Comparison of ENCODE assay signal across 25 mouse cellular contexts in genomic region chr2:172510899-172511298, GRCm38 (mm10). TPM values are rescaled to one million over a fixed set of nuclear protein-coding genes. Genes with fewer than 3 reads are reported as not detected.
DNase-seq lines count a peak whose midpoint lies in the region; ATAC-seq lines count a peak whose summit lies in the region.
"Had no signal": no experiment of that assay in that cellular context is flagged by ENCODE, and none has a peak within 500 bp of the region (broad histone marks: within the 10 kb centered on the region; RNA-seq: fewer than 3 reads in every experiment).

No protein-coding gene starts in this region.

- H3K4me3 ChIP-seq in liver, embryonic 11.5 days (ENCODE audit: low read depth, low read length) = no peak overlapping the region
- no peak overlapping the region for H3K4me3 ChIP-seq in liver, embryonic 12.5 days
- H3K4me3 ChIP-seq: embryonic facial prominence, embryonic 13.5 days; forebrain, embryonic 12.5 days; heart, embryonic 12.5 days; hindbrain, embryonic 10.5 days had no signal

- no peaks in the 10 kb centered on the region for H3K27me3 ChIP-seq in liver, embryonic 11.5 days (replicated peaks; ENCODE audit: control insufficient read depth, insufficient read depth, low read length)
- peaks cover 17% of the 10 kb centered on the region; the same call in 1 of the 2 replicates for H3K27me3 ChIP-seq in liver, embryonic 12.5 days (replicated peaks)
- H3K27me3 ChIP-seq: embryonic facial prominence, embryonic 13.5 days had no signal

- no peak overlapping the region for H3K4me2 ChIP-seq in liver, embryonic 11.5 days
- H3K4me2 ChIP-seq in liver, embryonic 12.5 days = no peak overlapping the region
- H3K4me2 ChIP-seq: embryonic facial prominence, embryonic 13.5 days; forebrain, embryonic 12.5 days; heart, embryonic 12.5 days; hindbrain, embryonic 14.5 days had no signal

- no peak overlapping the region for H3K27ac ChIP-seq in liver, embryonic 11.5 days (ENCODE audit: low read depth, low read length)
- no peak overlapping the region for H3K27ac ChIP-seq in liver, embryonic 12.5 days
- H3K27ac ChIP-seq: embryonic facial prominence, embryonic 13.5 days; forebrain, embryonic 12.5 days; hindbrain, embryonic 10.5 days; hindbrain, embryonic 14.5 days had no signal

- no peaks in the 10 kb centered on the region for H3K9me3 ChIP-seq in liver, embryonic 11.5 days (ENCODE audit: control insufficient read depth, low read length)
- no peaks in the 10 kb centered on the region for H3K9me3 ChIP-seq in liver, embryonic 12.5 days (replicated peaks)
- H3K9me3 ChIP-seq: embryonic facial prominence, embryonic 13.5 days; forebrain, embryonic 12.5 days; hindbrain, embryonic 10.5 days had no signal

- no peaks in the 10 kb centered on the region for H3K36me3 ChIP-seq in liver, embryonic 11.5 days (ENCODE audit: control insufficient read depth, insufficient read depth, low read length)
- no peaks in the 10 kb centered on the region for H3K36me3 ChIP-seq in liver, embryonic 12.5 days
- H3K36me3 ChIP-seq: embryonic facial prominence, embryonic 13.5 days; forebrain, embryonic 12.5 days; G1E; heart, embryonic 12.5 days; hindbrain, embryonic 10.5 days had no signal

- ATAC-seq in liver, embryonic 11.5 days (replicated peaks; ENCODE audit: low FRiP score) = no peak
- 0 out of 2 replicates have a peak, but pooled peaks have one; percentile 18 for ATAC-seq in liver, embryonic 12.5 days
- ATAC-seq: CD4-positive, CD25-positive, alpha-beta regulatory T cell, adult 4 months; forebrain, embryonic 16.5 days had no signal

- DNase-seq in adrenal gland, postnatal 10 days = peak; percentile 33
- no peak for DNase-seq in adrenal gland, adult 8-10 months
- DNase-seq in liver = peak; percentile 17
- DNase-seq in liver, embryonic 11.5 days (ENCODE audit: low spot score) = no peak
- peak; percentile 30 for DNase-seq in yolk sac, embryonic 10.5 days (ENCODE audit: low spot score)
- no peak for DNase-seq in cerebellum, postnatal 36 days
- DNase-seq in embryo, embryonic 11 days = no peak
- DNase-seq: B cell, adult 2 months; cerebellum, adult 2 months; cerebellum, postnatal 10 days; gastrocnemius, postnatal 14 days had no signal

- H3K4me1 ChIP-seq in liver, embryonic 11.5 days (replicated peaks; ENCODE audit: control insufficient read depth, insufficient read depth, low read length) = no peaks in the 10 kb centered on the region
- H3K4me1 ChIP-seq in liver, embryonic 12.5 days = no peaks in the 10 kb centered on the region
- H3K4me1 ChIP-seq: embryonic facial prominence, embryonic 13.5 days; forebrain, embryonic 12.5 days; heart, embryonic 12.5 days had no signal

- no peak overlapping the region for H3K9ac ChIP-seq in liver, embryonic 11.5 days (ENCODE audit: low read depth, low read length)
- H3K9ac ChIP-seq in liver, embryonic 12.5 days = no peak overlapping the region
- H3K9ac ChIP-seq: embryonic facial prominence, embryonic 13.5 days; forebrain, embryonic 12.5 days; heart, embryonic 12.5 days; hindbrain, embryonic 14.5 days had no signal

- WGBS in liver, embryonic 11.5 days = 46% methylated on average over 3 of the region's 3 CpGs
- 26% methylated on average over 3 of the region's 3 CpGs for WGBS in liver, embryonic 12.5 days (ENCODE audit: insufficient replicate concordance)

RNA-seq across cellular contexts. Expression of gene Tfap2c, which starts 38.5 kb away (rescaled TPM):
- not detected for total RNA-seq in adrenal gland, postnatal 10 days (2021)
- not detected for total RNA-seq in adrenal gland, adult 8-10 months (2022)
- polyA plus RNA-seq in liver, embryonic 11.5 days (2014; fragmentation: Nextera tagmentation; extraction: Ambion mirVana) = 0.30 and 0.33 TPM in 2 replicates
- not detected in 2 replicates for polyA plus RNA-seq in liver, embryonic 12.5 days (2016; fragmentation: Nextera tagmentation; extraction: Ambion mirVana)
- total RNA-seq: common myeloid progenitor, adult 5-6 weeks; gastrocnemius, adult 18-20 months; gastrocnemius, postnatal 14 days; heart, adult 8-10 months; heart, postnatal 25 days had no signal
- polyA plus RNA-seq: G1E had no signal

RNA-seq across cellular contexts. Expression of gene Fam209, which starts 38.6 kb away (rescaled TPM):
- total RNA-seq in adrenal gland, postnatal 10 days (2021) = under 1 TPM; 0.39 to 0.45 TPM
- under 1 TPM in 1 of 4 experiments, not detected in 3; 0.38 TPM for total RNA-seq in adrenal gland, adult 8-10 months (2022)
- 0.43 and 0.74 TPM in 2 replicates for polyA plus RNA-seq in liver, embryonic 11.5 days (2014; fragmentation: Nextera tagmentation; extraction: Ambion mirVana)
- polyA plus RNA-seq in liver, embryonic 12.5 days (2016; fragmentation: Nextera tagmentation; extraction: Ambion mirVana) = 0.20 TPM in 1 of 2 replicates, not detected in the other
- total RNA-seq: common myeloid progenitor, adult 5-6 weeks; G1E; heart, adult 8-10 months; heart, postnatal 25 days had no signal
- polyA plus RNA-seq: cerebellum, adult 2 months; G1E; hindbrain, embryonic 10.5 days had no signal

RNA-seq across cellular contexts. Expression of gene Gcnt7, which starts 52.5 kb away (rescaled TPM):
- total RNA-seq in adrenal gland, postnatal 10 days (2021) = not detected
- not detected for total RNA-seq in adrenal gland, adult 8-10 months (2022)
- polyA plus RNA-seq in liver, embryonic 11.5 days (2014; fragmentation: Nextera tagmentation; extraction: Ambion mirVana) = 1.2 and 1.3 TPM in 2 replicates
- 0.98 and 1.1 TPM in 2 replicates for polyA plus RNA-seq in liver, embryonic 12.5 days (2016; fragmentation: Nextera tagmentation; extraction: Ambion mirVana)
- total RNA-seq: gastrocnemius, adult 18-20 months; gastrocnemius, postnatal 14 days; heart, adult 8-10 months; heart, postnatal 25 days had no signal
- polyA plus RNA-seq: cerebellum, adult 2 months; G1E; gonadal fat pad, adult 2 months had no signal

Comparison
In these comparisons a context has a peak if more than half of its experiments do, and no peak if none do; other contexts are left out.
1. DNase-seq: peak in adrenal gland, postnatal 10 days (single experiment), liver (single experiment) and yolk sac, embryonic 10.5 days (single experiment); none in adrenal gland, adult 8-10 months (single experiment), liver, embryonic 11.5 days (single experiment), cerebellum, postnatal 36 days (0 of 2) and embryo, embryonic 11 days (single experiment).